Mouse (Mus musculus): ENCODE measurements around the gene Nans. TPM values are rescaled to one million over a fixed set of nuclear protein-coding genes. Genes with fewer than 3 reads are reported as not detected.
A peak's percentile ranks its signal among the peaks of the same experiment; 100 is the strongest.

The Nans gene
- polyA plus RNA-seq, 1 experiment = 67.2 TPM

DNA sequence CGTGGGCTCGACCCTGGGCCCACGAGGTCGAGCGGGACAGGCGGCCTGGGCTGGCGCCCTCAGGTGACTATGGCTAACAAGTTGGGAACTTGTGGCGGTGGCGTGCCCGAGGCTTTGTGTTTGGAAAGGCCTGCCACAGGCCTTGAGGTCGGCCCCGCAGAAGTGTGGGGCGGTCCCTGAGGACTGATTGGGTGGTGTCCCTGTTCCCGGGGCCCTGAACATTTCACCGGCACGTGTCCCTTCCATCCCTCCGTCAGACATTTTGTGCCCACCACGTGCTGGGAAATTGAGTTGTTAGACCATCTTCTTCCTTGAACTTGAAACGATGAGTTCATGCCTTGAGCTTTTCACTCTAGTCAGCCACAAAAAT lies 36.6 kb upstream of the Nans start:
- peaks cover 80% of the 10 kb centered on the region for H3K4me1 ChIP-seq
- H3K36me3 ChIP-seq (replicated peaks; ENCODE audit: low read length) = peaks cover 20% of the 10 kb centered on the region
- no peaks in the 10 kb centered on the region for H3K9me3 ChIP-seq
- no peaks in the 10 kb centered on the region for H3K27me3 ChIP-seq (replicated peaks)
- peak overlapping the region; percentile 94 for H3K4me3 ChIP-seq (replicated peaks)
- no peak for TF ChIP-seq GATA1 (IDR thresholded peaks at IDR 0.05; ENCODE audit: borderline replicate concordance, low read length)
- TF ChIP-seq FLI1 (IDR thresholded peaks at IDR 0.05; ENCODE audit: low read length) = no peak

DNA sequence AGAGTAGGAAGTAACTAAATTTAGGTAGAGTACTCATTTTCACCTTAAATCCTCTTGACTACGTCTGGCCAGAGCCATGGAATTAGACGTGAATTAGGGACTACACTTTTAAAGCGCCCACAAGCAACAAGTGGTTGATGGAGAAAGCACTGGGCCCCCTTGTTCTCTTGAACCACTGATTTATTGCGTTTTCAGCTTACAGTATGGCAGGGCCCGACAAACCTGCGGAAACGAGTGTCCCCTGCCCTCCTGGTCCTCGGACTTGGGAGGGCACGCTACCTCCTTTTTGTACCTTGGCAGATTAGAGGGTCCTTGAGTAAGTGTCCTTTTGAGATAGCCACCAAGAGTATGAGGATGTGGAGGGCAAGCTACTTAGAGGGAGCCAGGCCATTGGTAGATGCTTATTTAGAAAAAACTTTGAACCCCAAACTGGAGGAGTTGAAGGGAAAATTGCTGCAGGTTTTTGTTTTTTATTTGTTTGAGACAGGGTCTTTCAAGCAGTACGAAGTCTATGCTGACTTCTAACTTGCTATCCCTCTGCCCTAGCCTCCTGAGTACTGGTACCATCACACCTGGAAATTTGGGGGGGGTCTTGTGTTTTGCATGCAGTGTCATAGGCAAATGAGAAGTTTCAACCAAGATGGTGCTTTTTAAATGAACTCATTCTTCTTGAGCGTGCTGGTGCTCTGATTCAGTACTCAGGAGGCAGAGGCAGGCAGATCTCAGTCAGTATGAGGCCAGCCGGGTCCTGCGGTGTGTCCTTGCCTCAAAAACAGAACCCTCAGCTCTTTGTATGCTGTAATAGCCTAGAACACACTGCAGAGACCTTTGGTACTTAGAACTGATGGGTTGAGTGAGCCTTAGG lies 36.0 kb upstream of the Nans start:
- TF ChIP-seq FLI1 (IDR thresholded peaks at IDR 0.05; ENCODE audit: low read length) (no peak), GATA1 (IDR thresholded peaks at IDR 0.05; ENCODE audit: borderline replicate concordance, low read length) (no peak)
- Histone ChIP-seq H3K27me3 (replicated peaks) (no peaks in the 10 kb centered on the region), H3K9me3 (no peaks in the 10 kb centered on the region), H3K4me1 (peaks cover 82% of the 10 kb centered on the region), H3K36me3 (replicated peaks; ENCODE audit: low read length) (peaks cover 23% of the 10 kb centered on the region), H3K4me3 (replicated peaks) (peak overlapping the region; percentile 94)

- Histone ChIP-seq H3K36me3 (replicated peaks; ENCODE audit: low read length) (peaks cover 25% of the 10 kb centered on the region), H3K4me3 (replicated peaks) (peak overlapping the region; percentile 94), H3K27me3 (replicated peaks) (no peaks in the 10 kb centered on the region), H3K9me3 (no peaks in the 10 kb centered on the region), H3K4me1 (peaks cover 82% of the 10 kb centered on the region)
- no peak for TF ChIP-seq GATA1 (IDR thresholded peaks at IDR 0.05; ENCODE audit: borderline replicate concordance, low read length)
- TF ChIP-seq FLI1 (IDR thresholded peaks at IDR 0.05; ENCODE audit: low read length) = no peak
These were observed 34.8 kb upstream of the Nans start for GRCm38 (mm10) chr4:46454097-46454864.

DNA sequence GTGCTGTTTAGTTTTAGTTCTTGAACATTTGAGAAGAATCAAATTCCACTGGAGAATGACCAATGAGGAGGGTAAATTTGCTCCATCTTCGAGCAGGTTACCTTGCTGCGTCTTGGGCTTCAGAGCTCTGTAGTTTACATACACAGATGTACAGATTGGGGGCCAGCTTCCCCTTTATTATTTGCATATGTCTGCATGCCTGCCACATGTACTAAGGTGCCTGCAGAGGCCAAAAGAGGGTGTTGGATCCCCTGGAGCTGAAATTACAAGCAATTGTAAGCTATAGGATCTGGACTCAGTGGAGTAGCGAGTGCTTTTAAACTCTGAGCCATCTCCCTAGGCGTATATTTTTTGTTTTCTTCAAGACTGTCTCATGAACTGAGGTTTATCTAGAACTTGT lies 32.3 kb upstream of the Nans start:
- Histone ChIP-seq H3K4me3 (replicated peaks) (peak overlapping the region; percentile 59), H3K9me3 (no peaks in the 10 kb centered on the region), H3K27me3 (replicated peaks) (no peaks in the 10 kb centered on the region), H3K36me3 (replicated peaks; ENCODE audit: low read length) (peaks cover 50% of the 10 kb centered on the region), H3K4me1 (peaks cover 87% of the 10 kb centered on the region)
- TF ChIP-seq GATA1 (IDR thresholded peaks at IDR 0.05; ENCODE audit: borderline replicate concordance, low read length) (no peak), FLI1 (IDR thresholded peaks at IDR 0.05; ENCODE audit: low read length) (no peak)

- TF ChIP-seq GATA1 (IDR thresholded peaks at IDR 0.05; ENCODE audit: borderline replicate concordance, low read length) (no peak), FLI1 (IDR thresholded peaks at IDR 0.05; ENCODE audit: low read length) (no peak)
- Histone ChIP-seq H3K4me1 (peaks cover 89% of the 10 kb centered on the region), H3K27me3 (replicated peaks) (no peaks in the 10 kb centered on the region), H3K9me3 (no peaks in the 10 kb centered on the region), H3K4me3 (replicated peaks) (no peak overlapping the region), H3K36me3 (replicated peaks; ENCODE audit: low read length) (peaks cover 54% of the 10 kb centered on the region)
These were observed 31.9 kb upstream of the Nans start for GRCm38 (mm10) chr4:46457186-46457585.

GRCm38 (mm10) chr4:46458411-46458810 lies 30.6 kb upstream of the Nans start:
- Histone ChIP-seq H3K27me3 (replicated peaks) (no peaks in the 10 kb centered on the region), H3K4me1 (peaks cover 88% of the 10 kb centered on the region), H3K9me3 (no peaks in the 10 kb centered on the region), H3K36me3 (replicated peaks; ENCODE audit: low read length) (peaks cover 66% of the 10 kb centered on the region), H3K4me3 (replicated peaks) (peak overlapping the region; percentile 25)
- no peak for TF ChIP-seq GATA1 (IDR thresholded peaks at IDR 0.05; ENCODE audit: borderline replicate concordance, low read length)

DNA sequence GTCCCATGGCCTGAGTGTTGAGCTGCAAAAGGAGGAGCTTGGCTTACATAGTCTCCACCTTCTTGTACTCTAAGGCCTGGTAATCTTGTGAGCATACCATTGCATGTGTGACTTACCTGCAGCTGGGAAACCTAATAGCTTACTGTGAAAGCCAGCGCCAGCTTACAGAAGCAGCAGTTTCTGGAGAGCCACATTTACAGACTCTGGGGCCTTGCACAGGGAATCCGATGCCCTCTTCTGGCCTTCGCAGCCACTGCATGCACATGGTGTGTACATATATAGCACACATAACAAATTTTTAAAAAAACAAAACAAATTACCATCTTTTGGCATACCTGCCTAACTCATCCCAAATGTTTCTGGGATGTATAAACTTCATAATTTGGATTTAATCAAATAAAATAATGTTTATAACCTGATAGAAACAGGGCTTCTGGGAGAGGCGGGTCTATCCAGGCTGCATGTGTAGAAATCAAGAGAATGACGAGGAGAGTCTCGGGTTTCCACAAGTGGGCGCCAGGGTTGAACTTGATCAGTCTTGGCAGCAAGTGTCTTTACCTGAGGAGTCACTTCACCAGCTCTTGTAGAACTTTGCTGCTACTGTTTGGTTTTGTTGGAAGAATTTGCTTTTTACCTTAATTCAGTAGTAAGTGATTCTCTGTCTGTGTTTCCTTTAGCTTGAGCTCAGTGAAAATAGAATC lies 25.8 kb upstream of the Nans start:
- Histone ChIP-seq H3K9me3 (no peaks in the 10 kb centered on the region), H3K4me3 (replicated peaks) (no peak overlapping the region), H3K4me1 (peaks cover 49% of the 10 kb centered on the region), H3K27me3 (replicated peaks) (no peaks in the 10 kb centered on the region), H3K36me3 (replicated peaks; ENCODE audit: low read length) (peaks cover 92% of the 10 kb centered on the region)
- TF ChIP-seq FLI1 (IDR thresholded peaks at IDR 0.05; ENCODE audit: low read length) (no peak), GATA1 (IDR thresholded peaks at IDR 0.05; ENCODE audit: borderline replicate concordance, low read length) (no peak)

DNA sequence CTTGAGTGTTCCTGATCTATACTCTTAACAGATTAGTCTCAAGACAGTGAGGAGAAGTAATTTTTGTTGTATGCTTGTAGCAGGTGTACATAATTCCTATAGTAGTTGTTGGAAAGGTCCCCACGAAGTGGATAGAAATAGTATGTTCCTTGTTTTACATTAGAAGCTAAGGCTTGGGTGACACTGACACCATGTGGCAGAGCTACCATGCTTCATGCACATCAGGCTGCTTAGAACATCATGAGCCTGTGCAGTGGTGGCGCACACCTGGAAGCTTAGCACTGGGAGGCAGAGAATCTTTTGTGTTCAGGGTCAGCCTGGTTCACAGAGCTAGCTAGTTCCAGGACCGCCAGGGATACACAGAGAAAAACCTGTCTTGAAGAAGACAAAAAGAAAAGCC lies 23.3 kb upstream of the Nans start:
- Histone ChIP-seq H3K36me3 (replicated peaks; ENCODE audit: low read length) (peaks cover 100% of the 10 kb centered on the region), H3K27me3 (replicated peaks) (no peaks in the 10 kb centered on the region), H3K4me1 (peaks cover 28% of the 10 kb centered on the region), H3K4me3 (replicated peaks) (no peak overlapping the region), H3K9me3 (no peaks in the 10 kb centered on the region)
- TF ChIP-seq FLI1 (IDR thresholded peaks at IDR 0.05; ENCODE audit: low read length) = no peak
- TF ChIP-seq GATA1 (IDR thresholded peaks at IDR 0.05; ENCODE audit: borderline replicate concordance, low read length) = no peak

DNA sequence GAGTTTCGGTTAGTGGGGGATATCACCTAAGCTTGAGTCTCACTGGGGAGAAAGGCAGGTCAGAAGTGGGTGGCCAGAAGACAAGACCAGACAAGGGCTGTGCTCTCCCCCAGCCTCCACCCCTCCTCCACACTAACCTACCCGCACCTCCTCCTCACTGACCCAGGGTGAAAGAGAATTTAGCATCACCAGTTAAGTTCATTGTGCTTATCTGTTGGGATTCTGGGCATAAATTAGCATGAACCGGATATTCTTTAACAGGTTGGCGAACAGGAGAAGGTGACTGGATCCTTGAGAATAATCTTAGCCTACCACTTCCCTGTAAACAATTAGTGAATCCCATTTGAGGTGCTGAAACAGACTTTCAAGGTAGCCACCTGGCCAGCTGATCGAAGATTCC lies 13.9 kb upstream of the Nans start:
- peaks cover 90% of the 10 kb centered on the region for H3K36me3 ChIP-seq (replicated peaks; ENCODE audit: low read length)
- no peaks in the 10 kb centered on the region for H3K27me3 ChIP-seq (replicated peaks)
- peaks cover 14% of the 10 kb centered on the region for H3K4me1 ChIP-seq
- TF ChIP-seq FLI1 (IDR thresholded peaks at IDR 0.05; ENCODE audit: low read length) (no peak), GATA1 (IDR thresholded peaks at IDR 0.05; ENCODE audit: borderline replicate concordance, low read length) (no peak)
- no peak overlapping the region for H3K4me3 ChIP-seq (replicated peaks)
- H3K9me3 ChIP-seq = no peaks in the 10 kb centered on the region
